Mouse (Mus musculus) T-helper 1 cell (primary cell): ENCODE measurements around the gene Hsf4.

Source experiments
- in situ Hi-C: fragments of 300-600 bp; cut with MboI, MseI; formaldehyde crosslinking; loops from one replicate; pipeline ENCODE4 v1.15.1; 2025; ENCODE audit warnings: high pct_unique_total_duplicates

Hsf4 gene

DNA sequence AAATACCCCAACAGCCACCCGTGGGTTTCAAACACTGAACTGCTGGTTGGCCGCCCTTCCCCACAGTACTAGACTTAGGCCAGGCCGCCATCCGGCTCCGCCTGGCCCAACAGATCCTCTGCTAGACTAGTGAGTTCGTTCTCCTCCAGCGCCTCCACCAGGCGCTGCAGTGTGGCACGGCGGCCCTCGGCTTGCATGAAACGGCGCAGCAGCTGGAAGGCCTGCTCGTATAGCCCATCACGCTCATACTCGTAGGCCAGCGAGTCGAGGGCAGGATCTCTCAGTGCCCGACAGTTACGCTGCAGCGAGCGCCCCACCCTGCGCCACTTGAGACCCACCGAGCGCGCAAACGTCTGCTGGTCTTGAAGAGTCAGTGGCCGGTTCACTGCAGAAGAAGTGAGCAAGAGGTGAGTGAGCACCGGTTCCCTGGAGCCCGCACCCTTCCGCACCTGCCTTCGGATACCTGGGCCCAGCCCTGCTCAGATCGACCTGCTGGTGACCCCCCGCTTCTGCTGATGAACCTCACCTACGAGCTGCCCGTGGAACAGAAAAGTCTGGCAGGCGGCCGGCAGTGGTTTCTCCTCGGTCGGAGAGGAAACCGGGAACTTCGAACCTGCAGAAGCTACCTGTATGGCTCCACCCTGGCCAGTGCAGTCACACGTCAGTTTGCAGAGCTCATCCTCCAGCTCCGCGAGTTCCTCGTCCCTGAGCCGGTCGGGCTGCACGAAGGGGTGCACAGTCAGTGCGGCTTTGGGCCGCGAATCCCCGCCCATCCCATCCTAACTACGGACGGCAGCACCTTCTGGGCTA is 10.5 kb upstream of the Hsf4 start:
- in situ Hi-C loops, result loop anchor here (25.0 kb wide), 1 partner anchor 622 kb away; the partner anchor contains the start of genes Ciao2b and Rrad

- in situ Hi-C loops, result loop anchor here (25.0 kb wide), 1 partner anchor 623 kb away; the partner anchor contains the start of genes Ciao2b and Rrad
These were observed 9.8 kb upstream of the Hsf4 start for GRCm38 (mm10) chr8:105259721-105260320.

GRCm38 (mm10) chr8:105260371-105261099 is 9.1 kb upstream of the Hsf4 start:
- in situ Hi-C loops, result loop anchor here (25.0 kb wide), 1 partner anchor 623 kb away; the partner anchor contains the start of genes Ciao2b and Rrad

DNA sequence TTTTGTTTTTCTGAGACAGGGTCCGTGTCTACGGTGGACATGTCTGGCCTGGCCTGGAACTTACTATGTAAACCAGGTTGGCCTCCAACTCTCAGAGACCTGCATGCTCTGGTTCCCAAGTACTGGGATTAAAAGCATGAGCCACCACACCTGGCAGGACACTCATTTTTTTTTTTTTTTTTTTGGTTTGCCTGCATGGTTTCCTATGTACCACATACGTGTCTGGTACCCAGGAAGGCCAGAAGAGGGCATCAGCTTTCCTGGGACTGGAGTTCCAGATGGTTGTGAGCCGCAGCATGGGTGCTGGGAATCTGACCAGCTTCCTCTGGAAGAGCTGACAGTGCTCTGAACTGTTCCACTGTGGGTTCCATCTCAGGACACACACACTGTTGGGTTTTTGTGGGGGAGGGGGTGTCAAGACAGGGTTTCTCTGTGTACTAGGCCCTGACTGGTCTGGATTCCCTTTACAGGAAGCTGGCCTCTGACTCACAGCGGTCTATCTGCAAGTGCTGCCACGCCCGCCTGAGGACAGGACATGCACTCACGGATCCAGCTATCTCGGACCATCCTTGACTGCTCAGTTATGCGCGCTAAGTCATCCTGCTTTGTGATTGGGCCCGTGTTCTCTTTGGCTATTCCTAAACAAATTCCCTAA is 8.1 kb upstream of the Hsf4 start:
- in situ Hi-C loops, result loop anchor here (25.0 kb wide), 1 partner anchor 624 kb away; the partner anchor contains the start of genes Ciao2b and Rrad

GRCm38 (mm10) chr8:105263244-105263912 is 6.2 kb upstream of the Hsf4 start:
- in situ Hi-C loops, result loop anchor here (25.0 kb wide), 1 partner anchor 626 kb away; the partner anchor contains the start of genes Ciao2b and Rrad

DNA sequence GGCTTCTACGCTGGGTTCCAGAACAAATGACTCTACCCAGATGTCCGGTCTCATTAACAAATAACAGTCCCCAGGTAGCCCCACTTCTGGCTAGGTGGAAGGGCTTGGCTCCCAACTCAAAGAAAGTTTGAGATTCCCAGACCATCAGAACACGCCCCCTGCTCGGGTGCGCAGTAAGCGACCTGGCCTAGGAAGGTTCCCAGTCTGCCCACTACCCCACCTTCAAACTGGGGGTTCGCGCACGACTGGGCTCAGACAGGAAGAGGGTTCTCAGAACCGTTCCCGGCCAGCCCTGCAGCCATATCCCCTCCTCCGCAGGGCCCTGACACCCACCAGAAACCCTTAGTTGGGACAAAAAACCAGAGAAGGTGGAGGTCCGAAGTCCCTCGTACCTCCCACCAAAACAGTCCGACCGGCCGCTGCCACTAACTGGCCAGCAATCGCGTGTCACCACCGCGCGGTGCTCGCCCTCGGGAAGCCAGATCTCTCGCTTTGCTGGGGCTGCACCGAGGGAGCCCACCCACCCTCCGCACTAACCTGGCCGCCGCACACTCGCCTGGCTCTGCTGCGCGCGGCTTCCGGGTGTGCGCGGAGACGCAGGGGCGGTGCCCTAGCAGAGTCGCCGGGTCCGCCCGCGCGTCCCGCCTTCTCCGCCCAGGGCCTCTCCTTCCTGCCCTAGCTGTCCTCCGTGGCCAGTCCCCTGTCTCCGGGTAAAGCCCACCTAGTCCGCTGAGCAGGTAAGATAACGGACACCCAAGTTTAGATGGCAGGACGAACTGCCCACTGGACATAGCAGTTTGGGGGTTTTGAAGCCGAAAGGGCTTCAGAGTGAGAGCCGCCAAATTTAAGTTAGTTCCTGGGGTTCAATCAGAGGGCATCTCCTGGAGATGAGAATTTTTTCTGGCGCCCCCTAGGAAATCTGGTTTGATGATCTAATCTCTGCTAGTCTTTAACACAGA is 5.3 kb upstream of the Hsf4 start, which contains the start of the genes Tradd and Fbxl8:
Gene Tradd, minus strand, starts transcription at position 586 of the 959 bp plus-strand sequence.
Gene Fbxl8, plus strand, starts transcription at position 625 of the 959 bp plus-strand sequence.
- in situ Hi-C loops, result loop anchor here (25.0 kb wide), 1 partner anchor 627 kb away; the partner anchor contains the start of genes Ciao2b and Rrad

DNA sequence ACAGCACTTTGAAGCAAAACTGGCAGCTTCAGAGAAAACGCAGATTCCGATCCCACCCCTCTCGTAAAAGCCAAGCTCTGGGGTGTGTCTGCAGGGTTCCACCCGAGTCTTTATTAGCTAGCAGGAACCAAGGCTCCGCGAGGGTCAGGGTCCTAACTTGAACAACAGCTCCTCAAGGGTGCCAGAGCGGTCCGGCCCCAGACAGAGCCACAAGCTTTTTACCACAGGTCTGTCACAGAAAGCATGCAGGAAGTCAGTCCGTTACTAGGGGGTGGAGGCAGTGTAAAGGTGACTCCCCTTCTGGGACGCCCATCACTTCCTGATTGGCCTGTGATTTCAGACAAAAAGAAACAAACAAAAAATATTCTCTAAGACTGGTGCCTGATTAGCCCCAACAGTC is 4.5 kb upstream of the Hsf4 start:
- in situ Hi-C loops, result loop anchor here (25.0 kb wide), 1 partner anchor 628 kb away; the partner anchor contains the start of genes Ciao2b and Rrad

DNA sequence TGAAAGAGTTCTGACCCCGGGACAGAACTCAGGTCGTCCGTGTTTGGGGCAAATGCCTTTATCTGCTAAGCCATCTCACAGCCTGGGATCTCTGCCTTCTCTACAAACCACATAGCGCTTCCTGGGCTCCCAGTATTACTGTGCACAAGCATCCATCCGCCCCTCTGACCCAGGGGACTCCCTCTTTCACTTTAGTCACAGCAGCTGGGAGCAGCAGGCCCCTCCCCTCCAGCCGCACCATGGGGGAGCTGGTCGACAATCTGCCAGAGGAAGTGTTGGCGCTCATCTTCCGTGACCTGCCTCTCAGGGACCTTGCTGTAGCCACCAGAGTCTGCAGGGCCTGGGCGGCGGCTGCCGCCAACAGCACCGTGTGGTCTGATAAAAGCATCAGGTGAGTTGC is 2.8 kb upstream of the Hsf4 start:
- in situ Hi-C loops, result loop anchor here (25.0 kb wide), 1 partner anchor 629 kb away; the partner anchor contains the start of genes Ciao2b and Rrad

DNA sequence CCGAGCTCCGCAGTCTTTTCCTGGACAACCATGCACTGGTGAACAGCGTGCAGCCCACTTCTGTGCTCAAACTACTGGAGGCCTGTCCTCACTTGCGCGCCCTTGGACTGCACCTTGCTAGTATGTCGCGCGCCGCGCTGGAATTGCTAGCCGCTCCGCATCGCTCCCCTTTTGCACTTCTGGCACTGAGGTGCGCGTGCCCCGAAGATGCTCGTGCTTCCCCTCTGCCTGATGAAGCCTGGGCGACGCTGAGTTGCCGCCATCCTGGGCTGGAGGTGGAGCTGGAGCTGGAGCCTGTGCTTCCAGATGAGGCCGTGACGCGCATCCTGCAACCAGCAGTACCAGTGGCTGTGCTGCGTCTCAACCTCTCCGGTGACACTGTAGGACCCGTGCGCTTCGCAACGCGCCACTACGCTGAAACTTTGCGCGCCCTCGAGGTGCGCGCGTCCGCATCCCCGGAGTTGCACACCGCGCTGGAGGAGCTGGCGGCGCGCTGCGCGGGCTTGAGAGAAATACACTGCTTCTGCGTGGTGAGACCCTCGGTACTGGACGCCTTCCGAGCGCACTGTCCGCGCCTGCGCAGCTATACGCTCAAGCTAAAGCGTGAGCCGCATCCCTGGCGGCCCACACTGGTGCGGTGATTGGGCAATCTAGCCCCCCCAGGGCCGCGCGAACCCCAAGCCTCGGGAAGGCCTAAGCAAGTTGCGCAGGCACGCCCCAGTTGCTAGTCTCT is 1.1 kb upstream of the Hsf4 start:
- in situ Hi-C loops, result loop anchor here (25.0 kb wide), 1 partner anchor 631 kb away; the partner anchor contains the start of genes Ciao2b and Rrad

DNA sequence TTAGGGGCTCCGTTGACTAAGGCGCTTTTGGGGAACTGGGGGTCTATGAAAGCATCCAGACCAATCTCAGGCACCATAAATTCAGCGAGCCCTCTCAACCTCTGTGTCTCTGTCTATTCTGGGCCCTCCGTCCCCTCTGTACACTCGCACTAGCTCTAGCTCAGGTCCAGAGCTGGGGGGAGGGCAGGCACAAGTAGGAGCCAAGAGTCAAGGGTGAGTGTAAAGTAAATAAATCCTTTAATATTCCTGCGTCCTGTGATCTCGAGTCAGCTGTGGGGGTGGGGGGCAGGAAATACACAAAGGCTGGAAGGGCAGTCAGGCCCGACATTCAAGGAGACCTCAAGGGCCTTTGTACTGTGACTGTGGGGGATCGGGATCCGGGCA is 534 bp upstream of the Hsf4 start:
- in situ Hi-C loops, result loop anchor here (25.0 kb wide), 1 partner anchor 632 kb away; the partner anchor contains the start of genes Ciao2b and Rrad

DNA sequence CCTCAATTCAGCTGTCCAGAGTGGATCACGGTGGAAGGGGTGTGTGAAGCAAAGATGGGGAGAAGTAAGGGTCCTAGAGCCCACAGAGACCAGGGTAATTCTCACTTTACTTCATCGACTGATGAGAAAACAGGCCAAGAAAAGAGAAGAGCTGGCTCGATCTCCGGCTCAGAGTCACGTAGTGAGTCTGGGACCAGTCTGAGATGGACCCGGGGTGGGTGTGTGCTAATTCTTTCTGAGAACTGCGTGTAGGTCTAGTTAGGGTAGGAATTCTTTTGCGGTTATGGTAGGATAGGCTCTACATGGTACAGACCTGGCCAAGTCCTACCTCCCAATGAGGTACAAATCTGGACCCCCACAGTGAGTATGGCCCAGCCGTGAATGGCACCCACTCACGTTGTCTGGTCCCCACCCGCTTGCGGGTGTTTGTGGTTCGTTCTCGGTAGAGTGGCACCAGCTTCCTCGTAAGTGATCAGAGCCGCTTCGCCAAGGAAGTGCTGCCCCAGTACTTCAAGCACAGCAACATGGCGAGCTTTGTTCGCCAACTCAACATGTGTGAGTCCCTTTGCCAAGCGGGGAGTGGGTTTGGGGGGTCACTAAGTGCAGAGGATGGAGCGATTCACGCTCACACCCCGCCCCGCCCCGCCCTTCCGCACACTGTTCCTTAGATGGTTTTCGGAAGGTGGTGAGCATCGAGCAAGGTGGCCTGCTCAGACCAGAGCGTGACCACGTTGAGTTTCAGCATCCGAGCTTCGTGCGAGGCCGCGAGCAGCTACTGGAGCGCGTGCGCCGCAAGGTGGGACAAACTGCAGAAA is 707 bp downstream of the Hsf4 start:
- in situ Hi-C loops, result loop anchor here (25.0 kb wide), 1 partner anchor 633 kb away; the partner anchor contains the start of genes Ciao2b and Rrad

GRCm38 (mm10) chr8:105270916-105271186 is 1.2 kb downstream of the Hsf4 start:
- in situ Hi-C loops, result loop anchor here (25.0 kb wide), 1 partner anchor 634 kb away; the partner anchor contains the start of genes Ciao2b and Rrad

GRCm38 (mm10) chr8:105275387-105275786 is 5.8 kb downstream of the Hsf4 start:
- in situ Hi-C loops, result no loop called here

- in situ Hi-C loops, result no loop called here
These were observed 6.2 kb downstream of the Hsf4 start, which contains the start of gene Nol3 for GRCm38 (mm10) chr8:105275840-105276239. Gene Nol3 (plus strand): TSS chr8:105276140.

- in situ Hi-C loops, result no loop called here
These were observed 6.9 kb downstream of the Hsf4 start for GRCm38 (mm10) chr8:105276292-105277120.

DNA sequence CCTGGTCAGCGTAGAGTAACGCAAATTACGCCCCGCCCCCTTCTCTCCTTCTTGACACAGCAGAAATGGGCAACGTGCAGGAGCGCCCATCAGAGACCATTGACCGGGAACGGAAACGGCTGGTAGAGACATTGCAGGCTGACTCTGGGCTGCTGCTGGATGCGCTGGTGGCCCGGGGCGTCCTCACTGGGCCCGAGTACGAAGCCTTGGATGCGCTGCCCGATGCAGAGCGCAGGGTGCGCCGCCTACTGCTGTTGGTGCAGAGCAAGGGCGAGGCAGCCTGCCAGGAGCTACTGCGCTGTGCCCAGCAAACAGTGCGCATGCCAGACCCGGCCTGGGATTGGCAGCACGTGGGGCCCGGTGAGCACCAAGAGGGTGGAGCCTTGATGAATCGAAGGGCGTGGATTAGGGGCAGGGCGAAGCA is 9.3 kb downstream of the Hsf4 start:
- in situ Hi-C loops, result no loop called here

DNA sequence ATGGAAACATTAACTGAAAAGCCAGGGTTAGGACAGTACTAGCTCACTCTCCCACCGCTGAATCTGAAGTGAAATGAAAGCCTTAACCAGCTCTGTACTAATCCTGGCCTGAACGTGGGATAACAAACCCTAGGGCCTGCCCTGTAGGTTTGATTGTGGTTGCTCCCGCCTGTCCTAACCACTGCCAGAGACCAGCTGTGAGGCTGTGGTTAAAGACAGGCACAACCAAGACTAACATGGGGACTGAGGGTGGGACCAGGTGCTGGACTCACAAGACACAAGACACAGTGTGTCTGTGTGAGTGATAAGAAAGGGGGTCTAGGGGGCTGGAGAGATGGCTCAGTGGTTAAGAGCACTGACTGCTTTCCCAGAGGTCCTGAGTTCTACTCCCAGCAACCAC is 11.0 kb downstream of the Hsf4 start:
- in situ Hi-C loops, result no loop called here
